Mouse (Mus musculus): ENCODE results near the gene Ttll9. TPM values are rescaled to one million over a fixed set of nuclear protein-coding genes. Genes with fewer than 3 reads are reported as not detected.

The Ttll9 gene
- total and polyA plus RNA-seq, 2 experiments = 0.11 TPM; not detected in 1

- WGBS = 2% methylated on average over 63 of the region's 65 CpGs
Measured at GRCm38 (mm10) chr2:152942898-152943515, 19.3 kb upstream of the Ttll9 start.

GRCm38 (mm10) chr2:152943568-152943967 is 18.7 kb upstream of the Ttll9 start:
- DNase-seq (ENCODE audit: extremely low read depth, low read depth, low spot score) = no peak
- Histone ChIP-seq H3K27ac (replicated peaks; ENCODE audit: insufficient read depth, low read depth, low read length) (no peak overlapping the region), H3K9ac (ENCODE audit: low read depth, low read length) (no peak overlapping the region), H3K4me1 (ENCODE audit: control insufficient read depth, insufficient read depth, low read length) (no peaks in the 10 kb centered on the region), H3K79me2 (ENCODE audit: control insufficient read depth, insufficient read depth, low read length) (no peaks in the 10 kb centered on the region), H3K27me3 (ENCODE audit: control insufficient read depth, insufficient read depth, low read length) (peaks cover 7% of the 10 kb centered on the region), H3K36me3 (ENCODE audit: control insufficient read depth, insufficient read depth, low read length) (no peaks in the 10 kb centered on the region), H3K4me3 (ENCODE audit: insufficient read depth, low read depth, low read length) (no peak overlapping the region)
- 9% methylated on average over 8 of the region's 8 CpGs for WGBS
- TF ChIP-seq CTCF (IDR thresholded peaks at IDR 0.05; ENCODE audit: low read depth, low read length) (no peak), POLR2A (IDR thresholded peaks at IDR 0.05; ENCODE audit: extremely low read depth, insufficient read depth, low read length) (no peak)

More at GRCm38 (mm10) chr2:152942898-152943515, 19.3 kb upstream of the Ttll9 start:
- Histone ChIP-seq H3K27ac (replicated peaks; ENCODE audit: insufficient read depth, low read depth, low read length) (no peak overlapping the region), H3K36me3 (ENCODE audit: control insufficient read depth, insufficient read depth, low read length) (no peaks in the 10 kb centered on the region), H3K4me3 (ENCODE audit: insufficient read depth, low read depth, low read length) (no peak overlapping the region), H3K9ac (ENCODE audit: low read depth, low read length) (no peak overlapping the region), H3K79me2 (ENCODE audit: control insufficient read depth, insufficient read depth, low read length) (no peaks in the 10 kb centered on the region), H3K27me3 (ENCODE audit: control insufficient read depth, insufficient read depth, low read length) (peaks cover 7% of the 10 kb centered on the region), H3K4me1 (ENCODE audit: control insufficient read depth, insufficient read depth, low read length) (no peaks in the 10 kb centered on the region)
- no peak for DNase-seq (ENCODE audit: extremely low read depth, low read depth, low spot score)
- TF ChIP-seq POLR2A (IDR thresholded peaks at IDR 0.05; ENCODE audit: extremely low read depth, insufficient read depth, low read length) (no peak), CTCF (IDR thresholded peaks at IDR 0.05; ENCODE audit: low read depth, low read length) (no peak)

GRCm38 (mm10) chr2:152944013-152944412 is 18.3 kb upstream of the Ttll9 start:
- no peak overlapping the region for H3K27ac ChIP-seq (replicated peaks; ENCODE audit: insufficient read depth, low read depth, low read length)
- no peaks in the 10 kb centered on the region for H3K79me2 ChIP-seq (ENCODE audit: control insufficient read depth, insufficient read depth, low read length)
- H3K9ac ChIP-seq (ENCODE audit: low read depth, low read length) = no peak overlapping the region
- WGBS = 57% methylated on average over 9 of the region's 9 CpGs
- no peak overlapping the region for H3K4me3 ChIP-seq (ENCODE audit: insufficient read depth, low read depth, low read length)
- TF ChIP-seq CTCF (IDR thresholded peaks at IDR 0.05; ENCODE audit: low read depth, low read length) = no peak
- no peak for TF ChIP-seq POLR2A (IDR thresholded peaks at IDR 0.05; ENCODE audit: extremely low read depth, insufficient read depth, low read length)
- DNase-seq (ENCODE audit: extremely low read depth, low read depth, low spot score) = no peak
- no peaks in the 10 kb centered on the region for H3K36me3 ChIP-seq (ENCODE audit: control insufficient read depth, insufficient read depth, low read length)
- H3K27me3 ChIP-seq (ENCODE audit: control insufficient read depth, insufficient read depth, low read length) = peaks cover 7% of the 10 kb centered on the region
- H3K4me1 ChIP-seq (ENCODE audit: control insufficient read depth, insufficient read depth, low read length) = no peaks in the 10 kb centered on the region

DNA sequence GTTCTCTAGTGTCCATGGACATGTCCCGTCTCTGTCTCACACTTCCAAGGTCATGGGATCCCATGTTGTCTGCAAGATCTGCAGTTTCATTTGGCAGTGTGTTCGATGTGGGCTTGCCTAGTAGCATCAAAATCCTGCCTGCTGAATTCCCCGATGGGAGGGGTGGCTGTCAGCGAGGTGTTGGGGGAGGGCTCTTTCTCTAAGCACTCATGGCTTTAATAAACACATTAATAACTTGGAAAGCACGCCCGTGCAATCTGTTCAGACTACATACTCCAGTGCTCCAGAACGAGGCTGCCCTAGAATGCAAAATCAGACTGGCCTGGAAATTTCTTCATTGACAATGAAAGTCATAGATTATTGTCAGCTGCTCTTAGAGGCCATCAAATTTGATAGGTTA is 15.2 kb upstream of the Ttll9 start:
- WGBS = 56% methylated on average over 7 of the region's 7 CpGs
- H3K9ac ChIP-seq (ENCODE audit: low read depth, low read length) = no peak overlapping the region
- H3K79me2 ChIP-seq (ENCODE audit: control insufficient read depth, insufficient read depth, low read length) = no peaks in the 10 kb centered on the region
- H3K4me1 ChIP-seq (ENCODE audit: control insufficient read depth, insufficient read depth, low read length) = no peaks in the 10 kb centered on the region; the same call in 1 of the 2 replicates
- no peak overlapping the region for H3K27ac ChIP-seq (replicated peaks; ENCODE audit: insufficient read depth, low read depth, low read length)
- peaks cover 17% of the 10 kb centered on the region for H3K27me3 ChIP-seq (ENCODE audit: control insufficient read depth, insufficient read depth, low read length)
- TF ChIP-seq POLR2A (IDR thresholded peaks at IDR 0.05; ENCODE audit: extremely low read depth, insufficient read depth, low read length) (no peak), CTCF (IDR thresholded peaks at IDR 0.05; ENCODE audit: low read depth, low read length) (no peak)
- H3K4me3 ChIP-seq (ENCODE audit: insufficient read depth, low read depth, low read length) = no peak overlapping the region
- no peak for DNase-seq (ENCODE audit: extremely low read depth, low read depth, low spot score)
- no peaks in the 10 kb centered on the region for H3K36me3 ChIP-seq (ENCODE audit: control insufficient read depth, insufficient read depth, low read length)

- H3K4me3 ChIP-seq (ENCODE audit: insufficient read depth, low read depth, low read length) = no peak overlapping the region
- no peaks in the 10 kb centered on the region for H3K79me2 ChIP-seq (ENCODE audit: control insufficient read depth, insufficient read depth, low read length)
- H3K4me1 ChIP-seq (ENCODE audit: control insufficient read depth, insufficient read depth, low read length) = no peaks in the 10 kb centered on the region; the same call in 1 of the 2 replicates
- 81% methylated on average over 5 of the region's 5 CpGs for WGBS
- H3K27ac ChIP-seq (replicated peaks; ENCODE audit: insufficient read depth, low read depth, low read length) = no peak overlapping the region
- peaks cover 12% of the 10 kb centered on the region for H3K27me3 ChIP-seq (ENCODE audit: control insufficient read depth, insufficient read depth, low read length)
- no peak overlapping the region for H3K9ac ChIP-seq (ENCODE audit: low read depth, low read length)
- DNase-seq (ENCODE audit: extremely low read depth, low read depth, low spot score) = no peak
- H3K36me3 ChIP-seq (ENCODE audit: control insufficient read depth, insufficient read depth, low read length) = no peaks in the 10 kb centered on the region
- no peak for TF ChIP-seq CTCF (IDR thresholded peaks at IDR 0.05; ENCODE audit: low read depth, low read length)
- no peak for TF ChIP-seq POLR2A (IDR thresholded peaks at IDR 0.05; ENCODE audit: extremely low read depth, insufficient read depth, low read length)
Measured at GRCm38 (mm10) chr2:152948438-152949020, 13.8 kb upstream of the Ttll9 start.
